Mouse (Mus musculus): Measurements from ENCODE around the gene Stmn3.
A peak's percentile ranks its signal among the peaks of the same experiment; 100 is the strongest.

Stmn3 gene

DNA sequence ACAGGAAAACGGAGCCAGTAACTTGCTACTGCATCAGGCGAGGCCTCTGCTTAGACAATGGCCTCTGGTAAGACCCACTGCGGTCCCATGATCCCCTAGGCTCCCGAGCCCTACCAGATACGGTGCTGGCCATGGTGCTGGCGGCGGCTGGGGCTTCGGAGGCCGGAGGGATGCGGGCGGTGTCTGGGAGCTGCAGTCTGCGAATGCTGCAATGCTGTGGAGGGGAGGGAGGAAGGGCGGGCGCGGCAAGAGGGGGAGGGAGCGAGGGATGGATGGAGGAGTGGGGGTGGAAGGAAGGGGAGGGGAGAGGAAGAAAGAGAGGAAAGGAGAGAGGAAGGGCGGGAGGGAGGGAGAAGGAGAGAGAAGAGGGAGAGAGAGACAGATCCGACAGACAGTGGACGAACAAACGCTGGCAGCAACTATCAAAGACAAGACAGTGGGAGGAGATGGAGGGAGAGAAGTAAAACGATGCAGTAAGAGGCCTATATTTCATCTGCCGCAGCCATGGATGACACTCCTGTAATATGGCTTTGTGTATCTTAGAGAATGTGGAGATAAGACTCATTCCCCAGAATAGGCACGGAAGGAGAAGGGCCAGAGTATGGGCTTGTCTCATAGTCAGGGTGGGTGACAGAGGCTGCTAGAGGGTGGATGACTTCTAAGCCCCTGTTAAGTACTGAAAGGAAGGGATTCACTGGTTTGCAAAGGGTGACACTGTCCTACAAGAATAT, at the start of gene Stmn3:
TSS of gene Stmn3 (minus strand) at position 421 of the 731 bp plus-strand sequence.
- no peak for DNase-seq

DNA sequence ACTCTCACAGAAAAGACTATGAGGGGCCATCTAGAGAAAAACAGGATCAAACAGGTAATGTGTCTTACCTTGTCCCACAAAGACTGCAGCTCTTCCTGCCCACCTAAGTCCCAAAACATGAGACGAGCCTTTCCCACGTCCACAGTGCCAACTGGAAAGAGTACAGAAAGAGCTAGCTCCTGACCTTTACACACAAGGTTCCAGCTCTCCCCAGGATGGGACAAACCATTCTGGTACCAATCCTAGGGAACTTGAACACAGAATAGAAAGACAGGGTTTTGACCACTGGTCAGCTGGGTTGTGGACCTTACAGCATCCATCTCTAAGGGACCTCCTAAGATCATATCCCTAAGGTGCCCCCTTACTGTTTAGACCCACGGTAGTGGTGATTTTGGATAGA, 49.6 kb upstream of the Stmn3 start:
- no peak for DNase-seq

DNA sequence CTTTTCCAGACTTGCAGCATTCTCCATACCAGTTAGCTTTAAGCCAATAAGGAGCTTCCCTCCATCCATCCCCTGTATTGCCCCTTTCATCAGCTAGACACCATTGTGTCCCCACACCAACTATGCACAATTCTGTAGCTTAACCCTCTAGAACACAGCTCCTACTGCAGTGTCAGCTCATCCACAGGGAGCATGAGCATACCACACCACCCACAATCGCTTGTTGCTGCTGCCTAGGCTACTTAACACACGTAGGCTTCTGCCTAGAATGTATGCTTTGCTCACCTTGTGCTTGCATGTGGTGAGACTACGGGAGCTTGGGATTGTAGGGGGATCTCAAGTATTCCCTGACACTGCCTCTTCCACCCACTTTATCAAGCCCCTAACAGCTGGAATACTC, 42.5 kb upstream of the Stmn3 start:
- DNase-seq = no peak

DNA sequence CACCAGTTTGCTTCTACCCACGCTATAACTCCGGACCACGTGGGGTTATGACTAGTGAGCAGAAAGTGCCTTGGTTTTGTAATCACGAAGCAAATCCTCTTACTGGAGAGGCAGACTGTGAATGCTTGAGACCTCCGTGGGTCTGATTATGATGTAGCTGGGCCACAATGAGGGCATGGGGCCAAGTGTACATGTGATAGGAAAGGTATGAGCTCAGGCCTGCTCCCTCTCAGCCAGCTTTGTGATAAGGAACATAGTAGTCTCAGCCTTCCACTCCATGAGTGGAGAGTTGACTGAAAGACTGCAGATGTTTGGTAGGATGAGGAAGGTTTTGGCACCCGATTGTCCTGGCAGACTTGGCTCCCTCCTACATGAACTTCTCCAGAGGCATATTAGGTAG, 28.5 kb upstream of the Stmn3 start:
- DNase-seq = no peak

DNA sequence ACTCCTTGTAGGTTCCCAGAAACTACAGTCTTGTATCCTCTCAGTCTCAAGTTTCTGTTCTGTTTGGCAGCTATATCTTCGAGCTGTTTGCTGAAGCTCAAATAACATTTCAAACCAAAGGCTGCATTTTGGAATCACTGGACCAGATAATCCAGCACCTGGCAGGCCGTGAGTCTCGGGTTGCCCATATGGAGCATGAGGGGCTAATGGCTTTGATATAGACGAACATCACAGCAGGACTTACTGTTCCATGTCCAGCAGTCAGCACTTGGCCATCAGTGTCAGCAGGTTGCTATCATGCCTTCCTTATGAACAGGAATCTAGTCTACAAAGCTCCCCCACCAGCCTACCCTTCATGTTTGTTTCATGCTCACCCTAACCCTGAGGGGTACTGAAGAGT, 26.1 kb upstream of the Stmn3 start:
- DNase-seq = no peak

DNA sequence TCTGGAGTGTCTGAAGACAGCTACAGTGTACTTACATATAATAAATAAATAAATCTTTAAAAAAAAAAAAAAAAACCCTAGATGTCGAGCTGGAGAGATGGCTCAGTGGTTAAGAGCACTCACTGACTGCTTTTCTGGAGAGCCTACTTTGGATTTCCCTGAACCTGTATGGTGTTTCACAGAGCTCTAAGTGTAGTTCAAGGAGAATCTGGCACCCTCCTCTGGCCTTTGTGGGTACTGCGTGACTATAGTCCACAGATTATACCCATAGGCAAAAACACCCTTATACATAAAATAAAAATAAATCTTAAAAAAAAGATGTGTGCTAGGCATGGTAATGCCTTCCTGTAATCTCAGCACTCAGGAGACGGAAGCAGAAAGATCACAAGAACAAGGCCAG, 19.7 kb upstream of the Stmn3 start:
- DNase-seq = peak; percentile 49

DNA sequence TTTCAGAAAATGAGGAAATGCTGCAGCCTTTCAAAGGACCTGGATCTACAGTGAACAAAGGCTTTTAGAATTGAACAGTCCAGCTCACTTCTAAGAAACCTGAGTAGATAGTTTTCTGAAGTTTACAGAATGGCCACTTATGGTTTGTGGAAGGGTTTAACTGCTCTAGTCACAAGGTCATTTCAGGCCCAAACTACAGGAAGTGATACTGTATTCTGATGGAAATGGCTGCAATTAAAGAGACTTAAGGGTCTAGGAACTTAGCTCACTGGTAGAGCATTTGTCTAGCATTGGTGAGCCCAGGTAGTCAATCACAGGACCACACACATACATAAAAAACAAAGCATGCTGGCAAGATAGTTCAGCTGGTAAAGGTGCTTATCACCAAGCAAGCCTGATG, 18.2 kb upstream of the Stmn3 start:
- DNase-seq = no peak

DNA sequence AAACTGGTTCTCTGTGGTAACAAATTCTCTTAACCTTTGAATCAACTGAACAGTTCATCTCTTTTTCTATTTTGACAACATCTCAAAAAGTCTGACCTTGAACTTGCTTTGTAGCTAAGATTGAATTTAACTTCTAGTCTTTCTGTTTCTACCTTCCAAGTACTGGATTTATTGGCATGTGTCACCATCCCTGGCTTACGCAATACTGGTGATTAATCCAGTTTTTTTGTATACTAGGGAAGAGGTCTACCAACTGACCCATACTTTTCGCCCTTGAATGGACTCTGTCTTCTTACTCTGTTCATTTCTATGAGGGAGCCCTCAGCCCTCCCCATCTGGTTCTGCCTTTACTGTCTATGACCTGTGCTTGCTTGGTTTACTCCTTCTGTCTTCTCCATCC, 11.8 kb upstream of the Stmn3 start:
- DNase-seq = no peak

DNA sequence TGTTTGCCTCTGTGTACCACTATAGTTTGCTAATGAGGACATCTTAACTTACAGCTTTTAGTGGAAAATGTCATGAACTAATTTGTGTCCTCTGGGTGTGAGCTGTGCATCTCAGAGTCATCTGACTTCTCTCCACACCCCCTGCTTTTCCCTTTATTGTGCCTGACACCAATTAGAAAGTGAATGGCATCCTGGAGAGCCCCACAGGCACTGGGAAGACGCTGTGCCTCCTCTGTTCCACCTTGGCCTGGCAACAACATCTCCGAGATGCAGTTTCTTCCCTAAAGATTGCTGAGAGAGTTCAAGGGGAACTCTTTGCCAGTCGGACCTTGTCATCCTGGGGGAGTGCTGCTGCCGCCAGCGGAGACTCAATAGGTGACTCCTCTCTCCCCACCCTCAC, 7.8 kb upstream of the Stmn3 start:
- no peak for DNase-seq

DNA sequence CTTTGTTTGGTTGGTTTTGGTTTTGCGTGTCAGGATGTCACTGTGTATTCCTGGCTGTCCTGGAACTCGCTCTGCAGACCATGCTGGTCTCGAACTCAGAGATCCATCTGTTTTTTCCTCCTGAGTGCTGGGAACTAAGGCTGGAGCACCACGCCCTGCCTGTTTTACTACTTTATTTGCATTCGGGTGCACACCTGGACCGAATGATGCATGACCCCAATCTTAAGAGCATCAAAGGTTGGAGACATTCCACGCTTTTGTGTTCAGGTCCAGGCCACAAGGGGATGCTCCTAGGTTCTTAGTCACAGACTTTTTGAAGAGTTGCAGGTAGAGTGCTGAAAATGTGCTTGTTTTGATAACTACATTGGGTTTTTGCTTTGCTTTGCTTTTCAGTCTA, 5.8 kb upstream of the Stmn3 start:
- DNase-seq = no peak

DNA sequence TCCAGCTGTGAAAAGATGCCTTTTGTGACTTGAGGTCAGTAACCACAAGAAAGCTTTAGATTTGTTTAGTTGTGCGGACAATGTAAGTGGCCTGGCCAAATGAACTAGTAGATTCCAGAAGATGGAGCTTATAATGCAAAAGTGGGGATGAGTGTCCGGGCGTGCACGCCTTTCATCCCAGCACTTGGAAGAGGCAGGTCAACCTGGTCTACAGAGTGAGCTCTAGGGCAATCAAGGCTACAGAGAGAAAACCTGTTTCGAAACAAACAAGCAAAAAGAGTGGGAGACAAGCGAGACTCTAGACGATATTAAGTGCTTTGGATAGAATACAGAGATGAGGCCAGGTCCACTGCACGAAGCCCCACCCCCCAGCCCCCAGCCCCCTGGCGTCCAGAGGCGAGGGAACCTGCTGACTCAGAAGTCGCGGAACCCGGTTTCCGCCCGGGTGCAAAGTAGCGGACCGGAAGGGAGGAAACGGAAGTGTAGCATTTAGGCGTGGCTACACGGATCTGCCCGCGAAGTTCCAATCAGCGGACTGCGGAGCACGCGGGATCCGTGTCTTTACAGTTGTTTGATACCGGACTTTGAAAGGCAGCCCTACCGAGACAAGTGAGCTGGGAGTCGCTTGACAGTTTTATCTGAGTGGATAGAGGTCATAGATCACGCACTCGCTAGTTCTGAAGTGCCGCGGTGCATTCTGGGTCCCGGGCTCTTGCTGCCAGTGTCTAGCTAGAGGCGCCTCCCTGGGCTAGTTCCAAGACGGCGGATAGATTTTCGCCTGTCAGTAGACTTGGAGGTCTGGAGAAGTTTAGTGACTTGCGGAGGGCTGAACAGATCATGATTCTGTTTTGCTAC, 5.2 kb upstream of the Stmn3 start, which contains the start of gene Rtel1:
TSS of gene Rtel1 (plus strand) at position 492 of the 855 bp plus-strand sequence.
- DNase-seq = peak; percentile 72

DNA sequence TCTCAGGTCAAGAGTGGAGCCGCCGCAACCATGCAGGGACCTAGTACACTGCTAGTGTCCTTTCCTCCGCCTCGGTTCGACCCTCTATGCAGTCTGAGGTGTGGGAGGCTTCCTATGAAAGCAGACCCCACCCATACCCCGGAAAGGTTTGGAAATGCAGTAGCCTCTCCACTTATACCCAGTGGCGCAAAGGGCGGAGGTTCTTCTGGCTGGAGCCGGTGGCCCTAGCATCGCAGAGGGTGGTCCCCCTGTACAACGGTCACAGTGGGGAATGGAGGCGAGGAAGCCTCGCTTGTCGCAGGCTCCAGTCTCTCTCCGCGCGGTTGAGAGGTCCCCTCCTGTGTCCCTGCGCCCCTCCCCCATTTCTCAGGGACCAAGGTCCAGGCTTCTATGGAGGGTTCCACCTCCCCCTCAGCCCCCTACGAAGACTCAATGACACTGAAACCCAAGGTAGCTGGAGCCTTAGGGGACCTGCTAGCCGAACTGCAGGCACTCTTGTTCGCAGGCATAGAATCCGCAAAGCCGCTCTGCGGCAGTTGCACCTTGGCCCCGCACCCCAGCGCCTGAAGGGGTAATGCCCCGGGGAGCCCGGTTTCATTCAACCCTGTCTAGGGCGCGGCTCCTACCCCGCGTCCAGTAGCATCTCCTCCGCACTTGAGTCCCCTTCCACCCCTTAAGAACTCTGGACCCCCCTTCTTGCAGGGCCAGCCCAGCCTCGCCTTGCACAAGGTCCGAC, 788 bp downstream of the Stmn3 start:
- DNase-seq = no peak

DNA sequence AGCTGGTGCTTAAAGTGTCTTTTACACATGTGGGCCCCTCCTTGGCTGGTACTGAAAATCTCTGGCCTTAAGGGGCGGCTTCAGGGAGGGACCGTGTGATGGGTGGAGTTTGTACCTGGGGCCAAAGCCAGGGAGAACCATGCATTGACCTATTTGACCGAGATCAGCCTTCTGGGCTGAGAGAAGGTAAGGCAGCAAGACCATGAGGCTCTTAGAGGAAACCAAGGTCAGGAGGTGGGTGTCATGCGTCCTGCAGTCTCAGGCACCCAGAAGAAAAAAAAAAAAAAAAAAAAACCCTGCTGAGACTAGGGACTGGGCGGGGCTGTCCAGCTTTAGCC, 1.3 kb downstream of the Stmn3 start:
- no peak for DNase-seq

DNA sequence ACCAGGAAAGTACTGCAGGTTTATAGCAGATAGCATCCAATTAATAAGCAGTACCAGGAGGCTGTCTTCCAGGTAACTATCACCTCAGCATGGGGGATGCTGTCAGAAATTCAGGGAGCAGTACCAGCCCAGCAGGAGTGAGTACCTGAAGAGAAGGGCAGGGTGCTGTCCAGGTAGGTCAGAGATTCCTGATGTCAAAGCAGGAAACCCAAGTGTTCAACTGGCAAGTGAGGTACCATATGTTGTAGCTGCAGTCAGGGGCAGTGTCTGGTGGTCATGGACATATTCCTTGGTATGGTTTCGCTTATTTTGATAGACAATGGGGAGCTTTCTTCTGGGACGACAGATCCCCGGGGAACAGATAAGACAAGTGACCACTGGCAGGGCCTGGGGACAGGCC, 1.9 kb downstream of the Stmn3 start:
- DNase-seq = no peak

DNA sequence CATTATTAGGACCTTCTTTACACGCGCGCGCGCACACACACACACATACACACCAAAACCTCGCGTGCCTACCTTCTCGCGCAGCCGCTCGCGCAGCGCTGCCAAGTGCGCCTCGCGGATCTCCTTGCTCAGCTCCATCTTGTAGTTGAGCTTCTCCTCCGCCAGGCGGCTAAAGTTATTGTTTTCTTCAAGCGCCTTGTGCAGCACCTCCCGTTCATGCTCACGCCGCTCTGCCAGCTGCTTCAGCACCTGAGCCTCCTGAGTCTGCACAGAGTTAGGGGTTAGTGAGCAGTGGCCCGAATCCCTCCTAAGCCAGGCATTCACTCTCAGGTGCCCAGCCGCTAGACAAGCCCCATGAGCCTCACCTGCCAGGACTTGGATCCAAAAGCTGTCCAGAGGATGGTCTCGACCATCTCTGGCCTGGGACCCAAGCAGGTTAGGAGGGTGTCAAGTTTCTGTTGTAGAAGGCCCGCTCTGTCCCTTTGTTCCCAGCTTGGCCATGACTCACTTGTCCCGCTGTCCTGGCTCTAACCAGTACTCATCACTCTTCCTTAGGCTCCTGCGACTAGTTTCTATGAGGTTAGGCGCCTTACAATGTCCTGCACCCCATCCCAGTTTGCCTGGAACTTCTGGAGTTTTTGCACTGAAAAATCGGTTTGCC, 7.0 kb downstream of the Stmn3 start:
- peak; percentile 20 for DNase-seq

DNA sequence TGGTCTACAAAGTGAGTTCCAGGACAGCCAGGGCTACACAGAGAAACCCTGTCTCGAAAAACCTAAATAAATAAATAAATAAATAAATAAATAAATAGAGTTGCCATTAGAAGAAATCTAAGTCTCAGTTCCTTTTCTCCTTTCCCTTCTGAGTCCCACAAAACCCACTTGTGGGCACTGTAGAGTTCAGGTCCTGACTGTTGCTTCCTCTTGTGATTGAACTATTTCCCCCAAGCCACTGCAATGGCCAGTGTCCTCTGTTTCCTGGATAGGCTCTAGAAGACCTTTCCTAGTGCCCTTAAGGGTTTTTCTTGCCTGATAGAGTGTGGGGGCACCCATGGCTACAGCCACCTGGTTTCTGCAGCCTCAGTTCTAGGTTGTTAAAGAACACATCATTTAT, 9.4 kb downstream of the Stmn3 start:
- no peak for DNase-seq

DNA sequence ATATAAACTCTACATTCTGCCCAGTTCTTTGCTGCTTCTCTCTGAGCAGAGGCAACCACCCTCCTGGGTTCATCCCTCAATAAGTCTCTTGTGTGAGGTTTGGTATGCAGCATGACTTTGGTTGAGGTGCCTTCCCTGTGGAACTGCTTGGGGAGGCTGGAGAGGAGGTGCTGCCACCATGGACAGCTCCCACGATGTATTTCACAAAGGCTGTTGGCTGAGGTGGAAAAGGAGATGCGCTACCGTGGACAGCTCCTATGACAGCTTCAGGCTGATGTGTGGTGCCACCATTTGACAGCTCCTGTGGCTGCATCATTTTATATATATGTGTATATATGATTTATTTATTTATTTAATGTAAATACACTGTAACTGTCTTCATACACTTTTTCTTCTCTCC, 12.3 kb downstream of the Stmn3 start:
- no peak for DNase-seq

DNA sequence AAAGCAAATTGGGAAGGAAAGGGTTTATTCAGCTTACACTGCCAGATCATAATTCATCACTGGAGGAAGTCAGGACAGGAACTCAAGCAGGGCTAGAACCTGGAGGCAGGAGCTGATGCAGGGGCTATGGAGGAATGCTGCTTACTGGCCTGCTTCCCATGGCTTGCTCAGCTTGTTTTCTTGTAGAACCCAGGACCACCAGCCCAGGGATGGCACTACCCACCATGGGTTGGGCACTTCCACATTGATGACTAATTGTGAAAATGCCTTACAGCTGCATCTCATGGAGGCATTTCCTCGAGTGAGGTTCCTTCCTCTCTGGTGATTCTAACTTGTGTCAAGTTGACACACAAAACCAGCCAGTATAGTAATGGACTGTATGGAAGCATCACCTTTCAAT, 23.4 kb downstream of the Stmn3 start:
- DNase-seq = no peak

DNA sequence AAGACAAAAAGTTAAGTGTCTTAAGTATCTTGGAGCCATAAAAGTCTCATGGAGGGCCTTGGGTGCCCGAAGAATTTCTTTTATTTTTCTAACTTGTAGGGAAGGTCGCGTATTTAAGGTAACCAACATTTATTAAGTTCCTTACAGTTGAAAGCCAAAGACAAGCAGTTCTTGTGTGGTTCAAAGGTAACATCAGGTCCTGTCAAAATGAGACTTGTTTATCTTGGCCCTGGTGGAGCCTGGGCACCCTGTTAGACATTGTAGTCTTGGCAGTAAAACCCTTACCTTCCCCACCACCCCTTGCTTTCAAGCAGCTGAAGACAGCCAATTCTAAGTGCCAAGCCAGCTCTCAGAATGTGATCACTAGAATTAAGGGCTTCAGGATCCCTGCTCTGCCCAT, 25.6 kb downstream of the Stmn3 start:
- peak; percentile 46 for DNase-seq

DNA sequence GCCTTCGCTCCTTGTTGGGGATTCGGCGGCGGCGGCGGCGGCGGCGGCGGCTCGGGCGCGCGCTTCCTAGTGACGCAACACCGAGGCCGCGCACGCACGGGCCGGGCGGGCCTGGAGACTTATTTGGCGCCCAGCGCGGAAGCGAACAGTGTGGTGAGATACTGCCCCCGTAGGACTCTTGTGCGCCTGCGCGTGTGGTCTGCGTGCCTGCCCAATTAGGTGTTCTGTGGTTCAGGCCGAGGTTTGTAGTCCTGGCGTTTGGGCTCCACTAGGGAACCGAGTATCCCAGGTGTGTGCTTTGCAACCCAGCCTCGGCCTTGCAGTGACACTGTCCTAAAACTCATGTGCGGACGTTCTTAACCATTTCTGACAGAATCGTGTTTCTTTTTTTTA, 26.3 kb downstream of the Stmn3 start, which contains the start of gene Gmeb2:
TSS of gene Gmeb2 (minus strand) at position 78 of the 393 bp plus-strand sequence.
- DNase-seq = peak; percentile 97

DNA sequence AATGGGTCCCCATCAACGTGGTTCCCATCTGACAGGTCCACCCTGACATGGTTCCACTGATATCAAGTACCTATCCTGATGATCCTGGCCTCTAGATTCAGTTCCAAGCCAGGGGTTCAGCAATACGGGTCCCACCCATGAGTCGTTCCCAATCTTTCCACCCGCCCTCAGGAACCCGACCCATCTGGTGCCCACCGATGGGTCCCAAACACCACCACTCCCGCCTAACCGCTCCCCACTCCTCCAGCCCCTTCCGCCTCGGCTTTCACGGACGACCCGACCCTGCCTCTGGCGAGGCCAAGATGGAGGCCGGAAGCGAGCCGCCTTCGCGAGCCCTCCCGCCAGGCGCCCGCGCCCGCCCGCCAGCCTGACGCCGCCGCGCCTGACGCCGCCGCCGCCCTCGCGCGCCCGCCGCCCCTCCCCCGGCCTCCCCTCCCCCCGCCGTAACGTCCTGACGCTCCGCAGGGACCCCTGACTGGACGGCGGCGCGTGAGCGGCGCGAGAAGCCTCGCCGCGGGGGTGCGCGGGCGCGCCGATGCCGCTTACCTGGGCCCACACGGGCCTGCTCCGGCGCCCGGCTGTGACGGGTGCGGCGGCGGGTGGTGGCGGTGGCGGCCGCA, 26.9 kb downstream of the Stmn3 start:
- DNase-seq = no peak

DNA sequence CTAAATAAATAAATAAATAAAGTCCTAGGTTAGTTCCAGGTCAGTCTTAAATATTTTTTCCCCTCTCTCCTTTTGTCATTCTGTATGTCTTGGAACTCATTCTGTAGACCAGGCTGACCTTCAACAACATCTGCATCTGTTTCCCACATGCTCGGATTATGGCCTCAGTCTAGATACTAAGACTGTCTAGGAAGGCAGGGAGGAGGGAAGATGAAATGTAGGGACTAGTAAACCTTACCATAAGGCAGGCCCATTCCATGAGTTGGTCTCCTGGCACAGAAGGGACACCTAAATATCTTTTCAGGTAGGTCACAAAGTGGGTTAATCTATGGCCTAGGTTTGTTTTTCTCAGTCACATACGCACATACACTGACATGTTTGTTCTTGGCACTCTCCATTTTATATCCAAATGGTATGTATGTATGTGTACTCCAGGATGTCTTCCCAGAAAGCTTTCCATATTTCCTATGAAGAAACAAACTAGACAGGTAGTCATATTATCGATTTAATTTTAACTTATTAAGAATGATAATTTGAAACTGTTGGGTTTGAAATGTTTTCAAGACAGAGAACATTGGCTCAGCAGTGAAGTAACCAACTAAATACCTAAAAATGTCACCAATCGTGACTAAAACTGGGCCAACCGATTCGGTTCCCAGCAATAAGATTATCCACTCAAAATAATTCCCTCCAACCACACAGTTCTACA, 27.5 kb downstream of the Stmn3 start:
- no peak for DNase-seq
